Mouse (Mus musculus): ENCODE measurements around the gene Whrn. TPM values are rescaled to one million over a fixed set of nuclear protein-coding genes. Genes with fewer than 3 reads are reported as not detected.

The Whrn gene
- polyA plus RNA-seq, 1 experiment, result 16.4 TPM

DNA sequence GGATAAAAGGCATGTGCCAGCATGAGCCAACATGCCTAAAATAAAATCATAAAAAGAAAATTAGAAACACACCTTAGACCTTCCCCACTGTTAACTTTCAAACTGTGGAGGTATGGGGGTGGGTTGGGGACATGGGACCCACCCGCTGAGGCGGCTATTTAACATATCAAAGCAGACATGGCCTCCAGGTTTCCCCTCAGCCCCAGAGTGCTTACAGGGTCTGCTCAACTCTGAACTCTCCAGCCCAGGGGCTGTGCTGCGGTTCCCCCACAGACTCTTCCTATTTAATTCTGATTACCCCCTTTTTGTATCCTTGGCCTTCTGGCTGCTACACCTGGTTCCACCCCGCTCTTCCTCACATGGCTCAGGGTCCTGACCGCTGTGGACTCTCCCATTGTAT, 39.2 kb downstream of the Whrn start:
- H3K27ac ChIP-seq (ENCODE audit: insufficient read depth, low read length), result no peak overlapping the region

DNA sequence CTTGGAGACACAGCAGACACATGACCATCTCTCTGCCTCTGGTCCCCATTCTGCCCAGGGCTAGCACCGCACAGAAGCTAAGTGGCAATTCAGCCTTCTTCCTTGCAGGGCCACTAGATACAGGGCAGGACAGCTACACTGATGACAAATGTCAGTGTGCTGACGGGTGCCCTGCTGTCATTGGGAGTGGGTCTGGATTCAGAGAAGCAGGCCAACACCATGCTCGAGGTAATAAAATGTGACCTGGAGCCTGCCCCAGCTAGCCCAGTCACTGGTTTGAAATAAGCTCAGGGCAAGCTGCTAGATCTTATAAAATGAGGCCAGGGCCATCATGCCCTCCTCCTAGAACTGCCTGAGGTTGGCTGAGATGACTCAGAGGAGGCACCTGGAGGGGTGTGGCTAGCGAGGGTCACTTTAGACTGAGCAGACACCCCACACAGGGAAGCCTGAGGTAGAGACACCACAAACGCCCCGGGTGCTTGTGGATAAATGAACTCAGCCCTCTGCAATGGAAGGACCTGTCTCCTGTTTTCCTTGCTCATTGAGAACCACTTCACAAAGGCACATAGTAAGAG, 41.8 kb downstream of the Whrn start:
- WGBS, result 88% methylated on average over 6 of the region's 6 CpGs
- DNase-seq (ENCODE audit: low read depth in 1 of 2, low spot score in 2 of 2), result no peak
- no peaks in the 10 kb centered on the region for H3K4me1 ChIP-seq (ENCODE audit: control insufficient read depth, insufficient read depth, insufficient read length)
- no peaks in the 10 kb centered on the region for H3K27me3 ChIP-seq (ENCODE audit: control insufficient read depth, insufficient read depth, low read length)
- H3K27ac ChIP-seq (ENCODE audit: insufficient read depth, low read length), result no peak overlapping the region
- no peaks in the 10 kb centered on the region for H3K36me3 ChIP-seq (ENCODE audit: control insufficient read depth, insufficient read depth, low read length)
- H3K4me3 ChIP-seq (ENCODE audit: extremely low read depth, insufficient read depth, insufficient read length), result no peak overlapping the region
- TF ChIP-seq CTCF (IDR thresholded peaks at IDR 0.05; ENCODE audit: extremely low read depth, insufficient read depth, insufficient read length, insufficient replicate concordance), result no peak
- TF ChIP-seq POLR2A (IDR thresholded peaks at IDR 0.05; ENCODE audit: low read depth, low read length), result no peak

More for the DNA sequence above, 39.2 kb downstream of the Whrn start:
- no peaks in the 10 kb centered on the region for H3K4me1 ChIP-seq (ENCODE audit: control insufficient read depth, insufficient read depth, insufficient read length)
- TF ChIP-seq POLR2A (IDR thresholded peaks at IDR 0.05; ENCODE audit: low read depth, low read length), result no peak
- DNase-seq (ENCODE audit: low read depth in 1 of 2, low spot score in 2 of 2), result no peak
- no peak overlapping the region for H3K4me3 ChIP-seq (ENCODE audit: extremely low read depth, insufficient read depth, insufficient read length)
- WGBS, result 93% methylated on average over 5 of the region's 5 CpGs
- peaks cover 1% of the 10 kb centered on the region; the same call in 1 of the 2 replicates for H3K36me3 ChIP-seq (ENCODE audit: control insufficient read depth, insufficient read depth, low read length)
- H3K27me3 ChIP-seq (ENCODE audit: control insufficient read depth, insufficient read depth, low read length), result no peaks in the 10 kb centered on the region

DNA sequence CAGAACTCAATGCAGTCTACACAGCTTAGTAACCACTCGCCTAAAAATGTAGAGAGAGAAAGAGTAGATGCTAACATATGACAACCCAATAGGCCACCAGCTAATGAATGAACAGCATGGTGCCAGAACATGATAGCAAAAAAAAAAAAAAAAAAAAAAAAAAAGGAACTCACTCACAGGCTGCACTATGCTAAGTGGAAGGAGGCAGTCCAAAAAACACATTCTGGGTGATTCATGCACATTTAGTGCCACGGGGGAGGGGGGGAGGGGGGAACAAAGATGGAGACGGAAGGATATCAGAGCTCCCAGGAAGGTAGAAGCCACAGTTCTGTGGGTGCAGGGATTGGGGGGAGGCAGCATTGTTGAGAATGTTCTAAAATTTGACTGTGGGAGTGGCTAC, 43.2 kb downstream of the Whrn start:
- Histone ChIP-seq H3K36me3 (ENCODE audit: control insufficient read depth, insufficient read depth, low read length) (no peaks in the 10 kb centered on the region; the same call in 1 of the 2 replicates), H3K4me1 (ENCODE audit: control insufficient read depth, insufficient read depth, insufficient read length) (no peaks in the 10 kb centered on the region), H3K27ac (ENCODE audit: insufficient read depth, low read length) (no peak overlapping the region), H3K27me3 (ENCODE audit: control insufficient read depth, insufficient read depth, low read length) (no peaks in the 10 kb centered on the region), H3K4me3 (ENCODE audit: extremely low read depth, insufficient read depth, insufficient read length) (no peak overlapping the region)
- TF ChIP-seq POLR2A (IDR thresholded peaks at IDR 0.05; ENCODE audit: low read depth, low read length), result no peak
- TF ChIP-seq CTCF (IDR thresholded peaks at IDR 0.05; ENCODE audit: extremely low read depth, insufficient read depth, insufficient read length, insufficient replicate concordance), result no peak
- 46% methylated on average over 3 of the region's 3 CpGs for WGBS
- no peak for DNase-seq (ENCODE audit: low read depth in 1 of 2, low spot score in 2 of 2)

DNA sequence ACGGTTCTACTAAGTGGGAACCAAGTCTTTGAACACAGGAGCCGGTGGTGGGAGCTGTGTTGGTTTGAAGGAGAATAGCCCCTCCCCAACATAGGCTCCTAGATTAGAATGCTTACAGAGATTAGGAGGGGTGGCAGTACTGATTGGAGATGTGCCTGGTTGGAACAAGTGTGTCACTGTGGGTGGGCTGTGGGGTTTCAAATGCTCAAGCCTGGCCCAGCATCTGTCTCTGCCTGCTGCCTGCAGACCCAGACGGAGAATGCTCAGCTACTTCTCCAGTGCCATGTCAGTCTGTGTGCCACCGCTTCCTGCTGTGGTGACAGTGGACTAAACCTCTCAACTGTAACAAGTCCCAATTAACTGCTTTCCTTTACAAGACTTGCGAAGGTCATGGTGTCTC, 45.2 kb downstream of the Whrn start:
- TF ChIP-seq POLR2A (IDR thresholded peaks at IDR 0.05; ENCODE audit: low read depth, low read length) (no peak), CTCF (IDR thresholded peaks at IDR 0.05; ENCODE audit: extremely low read depth, insufficient read depth, insufficient read length, insufficient replicate concordance) (no peak)
- no peak overlapping the region for H3K27ac ChIP-seq (ENCODE audit: insufficient read depth, low read length)
- WGBS, result 87% methylated on average over 5 of the region's 5 CpGs

DNA sequence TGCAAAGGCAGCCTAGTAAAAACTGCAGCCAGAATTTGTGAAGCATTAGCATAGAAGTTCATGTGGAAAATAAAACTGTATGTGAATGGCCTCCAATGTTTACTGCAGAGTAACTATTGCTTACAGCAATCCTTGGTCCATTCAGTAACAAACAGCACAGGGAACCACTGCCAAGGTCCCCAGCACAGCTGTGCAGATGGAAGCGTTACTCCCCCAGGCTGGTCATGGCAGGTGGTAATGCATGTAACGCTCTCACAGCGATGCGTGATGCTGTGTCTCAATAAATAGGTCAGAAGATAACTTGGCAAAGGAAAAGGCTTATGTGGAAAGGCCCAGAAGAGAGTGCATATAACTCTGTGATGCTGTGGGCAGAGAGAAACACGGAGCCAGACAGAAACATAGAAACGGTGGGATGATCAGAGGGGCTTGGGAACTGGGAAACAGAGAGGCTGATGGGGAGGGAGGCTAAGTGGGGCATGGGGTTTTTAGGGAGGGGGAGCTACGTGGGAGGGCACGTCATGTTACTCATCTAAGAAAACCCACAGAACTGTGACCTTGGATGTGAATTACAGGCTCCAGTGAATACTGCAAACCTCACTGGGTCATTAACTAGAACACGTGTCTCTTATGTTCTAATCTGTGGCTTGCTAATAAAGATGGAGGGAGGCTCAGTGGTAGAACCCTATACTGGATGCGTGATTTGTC, 51.3 kb downstream of the Whrn start:
- WGBS, result 89% methylated on average over 10 of the region's 10 CpGs
- Histone ChIP-seq H3K4me3 (ENCODE audit: extremely low read depth, insufficient read depth, insufficient read length) (no peak overlapping the region), H3K4me1 (ENCODE audit: control insufficient read depth, insufficient read depth, insufficient read length) (no peaks in the 10 kb centered on the region), H3K36me3 (ENCODE audit: control insufficient read depth, insufficient read depth, low read length) (no peaks in the 10 kb centered on the region; the same call in 1 of the 2 replicates), H3K27ac (ENCODE audit: insufficient read depth, low read length) (no peak overlapping the region), H3K27me3 (ENCODE audit: control insufficient read depth, insufficient read depth, low read length) (no peaks in the 10 kb centered on the region)
- no peak for TF ChIP-seq CTCF (IDR thresholded peaks at IDR 0.05; ENCODE audit: extremely low read depth, insufficient read depth, insufficient read length, insufficient replicate concordance)
- no peak for TF ChIP-seq POLR2A (IDR thresholded peaks at IDR 0.05; ENCODE audit: low read depth, low read length)
- no peak for DNase-seq (ENCODE audit: low read depth in 1 of 2, low spot score in 2 of 2)

More for the DNA sequence above, 45.2 kb downstream of the Whrn start:
- Histone ChIP-seq H3K4me1 (ENCODE audit: control insufficient read depth, insufficient read depth, insufficient read length) (no peaks in the 10 kb centered on the region), H3K36me3 (ENCODE audit: control insufficient read depth, insufficient read depth, low read length) (no peaks in the 10 kb centered on the region; the same call in 1 of the 2 replicates), H3K4me3 (ENCODE audit: extremely low read depth, insufficient read depth, insufficient read length) (no peak overlapping the region), H3K27me3 (ENCODE audit: control insufficient read depth, insufficient read depth, low read length) (no peaks in the 10 kb centered on the region)
- DNase-seq (ENCODE audit: low read depth in 1 of 2, low spot score in 2 of 2), result no peak

DNA sequence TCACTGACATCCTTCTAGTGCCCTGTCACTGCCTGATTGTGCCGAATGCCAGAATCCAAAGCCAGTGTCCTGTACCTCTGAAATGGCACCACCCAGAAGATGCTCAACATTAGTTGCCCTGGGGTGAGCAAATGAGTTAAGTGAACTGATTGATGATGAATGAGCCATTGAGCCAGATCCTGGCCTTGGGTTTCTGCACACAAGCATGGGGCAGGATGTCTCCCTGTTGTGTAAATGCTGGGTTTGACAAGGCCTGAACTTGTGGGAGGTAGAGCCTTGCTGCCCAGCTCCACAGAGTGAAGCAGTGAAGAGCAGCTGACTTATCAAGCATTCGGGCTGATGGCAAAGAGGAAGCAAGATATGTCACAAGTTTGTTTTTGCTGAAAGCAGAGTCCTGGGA, 52.7 kb downstream of the Whrn start:
- TF ChIP-seq CTCF (IDR thresholded peaks at IDR 0.05; ENCODE audit: extremely low read depth, insufficient read depth, insufficient read length, insufficient replicate concordance) (no peak), POLR2A (IDR thresholded peaks at IDR 0.05; ENCODE audit: low read depth, low read length) (no peak)
- no peaks in the 10 kb centered on the region for H3K27me3 ChIP-seq (ENCODE audit: control insufficient read depth, insufficient read depth, low read length)
- no peak for DNase-seq (ENCODE audit: low read depth in 1 of 2, low spot score in 2 of 2)
- no peaks in the 10 kb centered on the region; the same call in 1 of the 2 replicates for H3K36me3 ChIP-seq (ENCODE audit: control insufficient read depth, insufficient read depth, low read length)
- WGBS, result 80% methylated on average over 2 of the region's 2 CpGs
- H3K4me3 ChIP-seq (ENCODE audit: extremely low read depth, insufficient read depth, insufficient read length), result no peak overlapping the region
- no peaks in the 10 kb centered on the region for H3K4me1 ChIP-seq (ENCODE audit: control insufficient read depth, insufficient read depth, insufficient read length)
- H3K27ac ChIP-seq (ENCODE audit: insufficient read depth, low read length), result no peak overlapping the region

DNA sequence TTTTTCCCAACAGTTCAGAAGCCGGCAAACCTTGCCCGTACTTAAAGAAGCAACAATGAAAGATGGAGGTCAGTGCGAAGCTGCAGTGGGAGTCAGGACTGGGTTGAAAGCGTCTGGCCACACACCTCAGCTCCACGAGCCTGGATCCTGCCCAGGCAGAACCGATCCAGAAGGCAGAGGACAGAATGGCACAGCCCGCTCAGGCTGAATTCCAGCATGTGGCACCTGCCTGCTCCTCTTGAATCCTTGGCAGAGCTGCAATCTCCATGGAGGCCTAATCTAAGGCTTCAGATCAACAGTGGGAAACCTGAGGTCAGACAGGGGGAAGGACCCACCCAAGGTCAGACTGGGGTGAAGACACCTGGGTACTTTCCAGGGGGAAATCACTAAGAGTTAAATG, 54.2 kb downstream of the Whrn start:
- Histone ChIP-seq H3K27me3 (ENCODE audit: control insufficient read depth, insufficient read depth, low read length) (no peaks in the 10 kb centered on the region), H3K27ac (ENCODE audit: insufficient read depth, low read length) (no peak overlapping the region), H3K4me1 (ENCODE audit: control insufficient read depth, insufficient read depth, insufficient read length) (no peaks in the 10 kb centered on the region), H3K36me3 (ENCODE audit: control insufficient read depth, insufficient read depth, low read length) (no peaks in the 10 kb centered on the region), H3K4me3 (ENCODE audit: extremely low read depth, insufficient read depth, insufficient read length) (no peak overlapping the region)
- no peak for TF ChIP-seq POLR2A (IDR thresholded peaks at IDR 0.05; ENCODE audit: low read depth, low read length)
- TF ChIP-seq CTCF (IDR thresholded peaks at IDR 0.05; ENCODE audit: extremely low read depth, insufficient read depth, insufficient read length, insufficient replicate concordance), result no peak
- no peak for DNase-seq (ENCODE audit: low read depth in 1 of 2, low spot score in 2 of 2)
- 92% methylated on average over 7 of the region's 7 CpGs for WGBS

Measured in spleen, adult 2 months (tissue).